Mouse (Mus musculus) forebrain, postnatal 0 days (tissue): ENCODE results near the gene Erfe. TPM values are rescaled to one million over a fixed set of nuclear protein-coding genes. Genes with fewer than 3 reads are reported as not detected.

Experiments
- ATAC-seq: fragments of 200-750 bp; cut with Nextera tagmentation; 2 replicates; pipeline ENCODE4 v1.8.0; 2017; ENCODE audit warnings: mild to moderate bottlenecking, moderate library complexity
- DNase-seq: peaks from one replicate; pipeline ENCODE4 v3.0.0-alpha.2; 2015
- H3K27ac ChIP-seq: fragments of 300-500 bp; sonication (generic); 2 replicates; pipeline ENCODE4 v1.5.1; 2014; ENCODE audit warnings: low read depth, mild to moderate bottlenecking, antibody characterized with exemption, low read length, moderate library complexity, mixed read lengths
- H3K27me3 ChIP-seq: fragments of 300-500 bp; sonication (generic); 2 replicates; pipeline ENCODE4 v1.6.1; 2014; ENCODE audit warnings: mild to moderate bottlenecking, low read length, mixed read lengths; ENCODE audit not compliant: insufficient read depth
- H3K36me3 ChIP-seq: fragments of 300-500 bp; sonication (generic); 2 replicates; pipeline ENCODE4 v1.6.1; 2014; ENCODE audit warnings: mild to moderate bottlenecking, moderate library complexity; ENCODE audit not compliant: insufficient read depth
- H3K4me1 ChIP-seq: fragments of 300-500 bp; sonication (generic); 2 replicates; pipeline ENCODE4 v1.6.1; 2014; ENCODE audit warnings: antibody characterized with exemption; ENCODE audit not compliant: insufficient read depth
- H3K4me2 ChIP-seq: fragments of 300-500 bp; sonication (generic); 2 replicates; pipeline ENCODE4 v1.6.1; 2014; ENCODE audit warnings: low read depth, mild to moderate bottlenecking, moderate library complexity
- H3K4me3 ChIP-seq: fragments of 300-500 bp; sonication (generic); 2 replicates; pipeline ENCODE4 v1.5.1; 2014; ENCODE audit warnings: low read depth, low read length, mixed read lengths
- H3K9ac ChIP-seq: fragments of 300-500 bp; sonication (generic); 2 replicates; pipeline ENCODE4 v1.6.1; 2014; ENCODE audit warnings: mild to moderate bottlenecking
- H3K9me3 ChIP-seq: fragments of 300-500 bp; sonication (generic); 2 replicates; pipeline ENCODE4 v1.6.1; 2016; ENCODE audit warnings: low read length
- CTCF ChIP-seq: sonication (generic); IDR thresholded peaks from 2 replicates; pipeline ENCODE4 v1.5.1; 2016; ENCODE audit warnings: antibody characterized with exemption, control low read depth, low read depth
- WGBS: fragments of 180-500 bp; shearing (Covaris S2); extraction: QIAGEN DNeasy Blood & Tissue Kit; methylation state at CpG from one replicate; pipeline ENCODE4 v1.1.7; 2014; 5-methylcytosine and 5-hydroxymethylcytosine counted together
- polyA plus RNA-seq: library from polyadenylated mRNA; unstranded; fragments of >200 nt; fragmentation: Nextera tagmentation; extraction: Ambion mirVana; gene quantifications from 2 replicates; pipeline ENCODE4 v1.2.1, GENCODE M21; 2015
- total RNA-seq: library from RNA; depleted of rRNA; stranded (reverse); fragments of >200 nt; gene quantifications from 2 replicates; pipeline ENCODE4 v1.2.3, GENCODE M21; 2014

Erfe gene
- total and polyA plus RNA-seq, 2 experiments from 2014 or later: 0.21 to 0.33 TPM

DNA sequence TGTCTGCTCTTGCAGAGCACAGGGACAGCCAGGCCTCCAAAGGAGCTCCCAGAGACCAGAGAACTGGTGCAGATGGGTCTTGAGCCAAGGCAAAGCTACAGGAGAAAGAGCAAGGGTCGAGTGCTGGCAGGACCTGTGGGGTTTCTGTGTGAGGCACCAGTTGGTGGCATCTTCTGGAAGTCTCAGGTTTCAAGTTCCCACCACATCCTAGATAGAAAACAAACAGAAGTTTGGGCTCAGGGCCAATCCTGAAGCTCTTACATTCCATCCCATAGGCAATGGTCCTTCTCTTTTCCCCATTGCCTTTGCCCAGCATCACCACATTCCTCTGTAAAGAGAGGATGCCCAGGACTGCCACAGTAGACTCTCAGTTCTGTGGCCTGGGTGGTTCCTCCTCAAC is 38.7 kb downstream of the Erfe start:
- H3K27ac ChIP-seq: no peak overlapping the region
- no peak overlapping the region for H3K4me3 ChIP-seq
- H3K27me3 ChIP-seq: no peaks in the 10 kb centered on the region
- TF ChIP-seq CTCF: no peak
- WGBS: 17% methylated on average over 1 of the region's 1 CpGs
- H3K36me3 ChIP-seq: no peaks in the 10 kb centered on the region
- DNase-seq (no peak), ATAC-seq (no peak)
- no peak overlapping the region for H3K4me2 ChIP-seq
- H3K9ac ChIP-seq: no peak overlapping the region
- no peaks in the 10 kb centered on the region for H3K4me1 ChIP-seq
- H3K9me3 ChIP-seq: no peaks in the 10 kb centered on the region

DNA sequence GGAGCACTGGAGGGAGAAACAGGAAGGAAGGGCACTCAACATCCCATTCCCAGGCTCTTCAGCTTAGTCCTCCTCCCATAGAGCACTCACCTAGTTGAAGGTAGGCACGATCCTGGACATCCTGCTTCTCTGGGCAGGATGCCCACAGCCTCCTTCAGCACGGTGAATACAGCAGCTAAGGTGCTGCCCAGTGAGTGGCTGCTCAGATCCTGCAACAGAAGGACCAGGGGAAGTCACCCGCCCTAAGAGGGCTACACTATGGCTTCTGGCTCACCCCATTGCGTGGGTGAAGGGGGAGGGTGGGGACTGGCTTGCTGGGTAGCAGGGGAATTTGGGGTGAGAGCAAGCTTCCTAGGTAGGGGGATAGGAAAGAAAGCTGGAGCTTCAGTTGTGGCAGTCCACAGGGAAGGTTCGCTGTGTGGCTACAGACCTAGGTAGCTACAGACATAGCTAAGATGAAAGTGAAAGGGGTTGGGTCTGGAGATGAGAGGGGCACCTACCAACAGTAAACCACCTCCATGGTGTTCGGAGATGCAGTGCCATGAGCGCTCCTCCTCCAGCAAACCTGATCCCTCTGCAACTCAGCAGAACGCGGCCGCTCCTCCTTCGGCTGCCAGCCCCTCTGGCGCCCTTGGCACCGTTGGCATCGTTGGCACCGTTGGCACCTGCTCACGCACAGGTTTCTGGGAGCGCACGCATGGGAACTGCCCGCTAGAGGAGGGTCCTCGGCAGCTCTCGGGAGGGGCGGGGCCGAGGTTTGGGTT is 39.4 kb downstream of the Erfe start:
- Histone ChIP-seq H3K36me3 (no peaks in the 10 kb centered on the region), H3K4me1 (no peaks in the 10 kb centered on the region), H3K9ac (no peak overlapping the region), H3K27me3 (no peaks in the 10 kb centered on the region), H3K9me3 (no peaks in the 10 kb centered on the region), H3K27ac (no peak overlapping the region), H3K4me2 (peak overlapping the region; percentile 13; the same call in 1 of the 2 replicates), H3K4me3 (no peak overlapping the region)
- DNase-seq: no peak
- 0 out of 2 replicates have a peak, but pooled peaks have one; percentile 16 for ATAC-seq
- 51% methylated on average over 23 of the region's 23 CpGs for WGBS
- no peak for TF ChIP-seq CTCF

DNA sequence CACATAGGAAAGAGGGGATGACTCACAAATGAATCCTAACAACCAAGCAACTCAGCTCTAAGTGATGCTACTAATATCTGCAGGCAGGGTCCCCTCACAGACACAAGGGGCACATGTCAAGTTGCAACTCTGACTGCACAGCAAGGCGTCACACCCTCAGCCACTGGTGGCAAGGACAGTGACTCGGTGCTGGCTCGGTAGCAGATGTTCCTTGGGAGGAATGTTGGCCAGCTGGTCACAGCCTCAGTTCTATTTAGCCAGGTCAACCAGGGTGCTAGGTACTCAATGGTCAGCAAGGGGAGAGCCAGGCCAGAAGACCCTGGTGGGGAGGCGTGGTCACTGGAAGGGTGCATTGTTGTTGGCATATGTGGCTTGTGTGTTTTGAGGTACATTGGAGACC is 41.6 kb downstream of the Erfe start:
- Histone ChIP-seq H3K9me3 (no peaks in the 10 kb centered on the region), H3K27ac (no peak overlapping the region), H3K4me3 (no peak overlapping the region), H3K4me1 (peaks cover 13% of the 10 kb centered on the region), H3K9ac (no peak overlapping the region), H3K4me2 (no peak overlapping the region), H3K36me3 (no peaks in the 10 kb centered on the region), H3K27me3 (no peaks in the 10 kb centered on the region)
- 94% methylated on average over 4 of the region's 4 CpGs for WGBS
- ATAC-seq (no peak), DNase-seq (no peak)
- TF ChIP-seq CTCF: no peak

DNA sequence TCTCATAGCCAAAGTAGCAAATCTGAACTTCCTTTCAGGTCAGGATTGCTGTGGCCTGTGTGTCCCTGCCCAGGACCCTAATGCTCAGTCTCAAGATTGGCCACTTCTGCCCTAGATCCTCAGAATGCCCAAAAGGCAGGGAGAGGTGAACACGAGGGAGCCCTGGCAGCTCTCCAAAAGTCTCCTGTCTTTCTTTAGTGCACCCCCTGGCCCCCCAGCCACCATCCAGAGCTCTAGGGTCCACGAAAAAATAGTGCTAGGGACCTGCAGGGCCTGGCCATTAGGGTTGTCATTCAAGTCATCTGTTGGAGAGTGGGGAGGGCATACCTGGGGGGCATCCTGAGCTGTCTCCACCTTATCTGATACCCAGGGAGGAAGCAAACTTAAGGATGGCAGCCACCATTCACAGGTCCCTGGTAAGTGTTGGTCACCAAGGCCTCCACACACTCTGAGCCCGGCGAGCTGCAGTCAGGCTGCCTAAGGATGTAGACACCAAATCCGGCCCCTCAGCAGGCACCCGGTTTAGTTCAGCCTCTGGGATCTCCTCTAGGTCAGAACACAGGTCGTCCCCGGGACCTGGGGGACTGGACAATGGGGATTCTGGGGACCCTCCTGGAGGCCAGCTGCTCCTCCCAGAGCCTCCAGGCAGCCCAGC is 45.5 kb downstream of the Erfe start:
- TF ChIP-seq CTCF: no peak
- ATAC-seq: no peak
- H3K27ac ChIP-seq: no peak overlapping the region

DNA sequence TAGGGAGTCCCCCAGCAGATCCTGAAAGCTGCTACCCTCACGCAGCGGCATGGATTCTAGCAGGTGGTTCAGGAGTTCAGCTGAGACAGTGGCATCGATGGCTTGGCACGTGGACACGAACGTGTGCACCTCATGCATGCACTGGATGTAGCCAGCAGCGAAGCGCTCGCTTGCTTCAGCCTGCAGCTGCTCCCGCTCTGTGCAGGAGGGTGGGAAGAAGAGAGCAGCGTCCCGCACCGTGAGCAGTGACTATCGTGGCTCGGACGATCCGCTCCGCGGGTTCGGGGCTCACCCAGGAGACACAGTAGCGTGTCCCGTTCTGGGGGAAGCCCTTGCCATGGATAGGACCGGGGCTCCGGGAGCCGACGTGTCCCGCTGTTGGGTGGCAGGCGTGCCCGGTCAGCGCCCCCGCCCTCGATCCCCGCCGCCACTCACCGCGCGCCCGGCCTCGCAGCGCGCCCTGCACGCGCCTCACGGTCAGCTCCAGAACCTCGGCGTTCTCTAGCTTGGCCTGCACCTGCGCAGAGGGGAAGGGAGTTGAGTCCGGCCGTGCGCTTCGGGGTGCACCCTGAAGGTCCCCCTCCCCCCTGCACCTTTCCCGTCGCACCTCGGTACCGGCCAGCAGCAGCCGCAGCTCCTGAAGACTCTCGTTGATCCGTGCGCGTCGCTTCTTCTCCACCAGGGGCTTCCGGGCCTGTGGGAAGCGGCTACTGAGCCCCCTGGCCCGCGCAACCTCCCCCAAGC is 46.2 kb downstream of the Erfe start:
- Histone ChIP-seq H3K4me2 (peak overlapping the region; percentile 69), H3K27ac (peak overlapping the region; percentile 78), H3K9me3 (no peaks in the 10 kb centered on the region), H3K4me1 (peaks cover 21% of the 10 kb centered on the region), H3K27me3 (no peaks in the 10 kb centered on the region), H3K4me3 (peak overlapping the region; percentile 61), H3K9ac (peak overlapping the region; percentile 87), H3K36me3 (no peaks in the 10 kb centered on the region)
- peak; percentile 63 for TF ChIP-seq CTCF
- ATAC-seq: peak; percentile 49
- peak; percentile 49 for DNase-seq
- WGBS: 4% methylated on average over 65 of the region's 65 CpGs

More for the DNA sequence above, 45.5 kb downstream of the Erfe start:
- no peak for DNase-seq
- peaks cover 21% of the 10 kb centered on the region for H3K4me1 ChIP-seq
- H3K4me3 ChIP-seq: peak overlapping the region; percentile 61
- 46% methylated on average over 8 of the region's 8 CpGs for WGBS
- no peaks in the 10 kb centered on the region for H3K27me3 ChIP-seq
- no peaks in the 10 kb centered on the region for H3K9me3 ChIP-seq
- H3K36me3 ChIP-seq: no peaks in the 10 kb centered on the region
- H3K9ac ChIP-seq: peak overlapping the region; percentile 87
- H3K4me2 ChIP-seq: peak overlapping the region; percentile 69

DNA sequence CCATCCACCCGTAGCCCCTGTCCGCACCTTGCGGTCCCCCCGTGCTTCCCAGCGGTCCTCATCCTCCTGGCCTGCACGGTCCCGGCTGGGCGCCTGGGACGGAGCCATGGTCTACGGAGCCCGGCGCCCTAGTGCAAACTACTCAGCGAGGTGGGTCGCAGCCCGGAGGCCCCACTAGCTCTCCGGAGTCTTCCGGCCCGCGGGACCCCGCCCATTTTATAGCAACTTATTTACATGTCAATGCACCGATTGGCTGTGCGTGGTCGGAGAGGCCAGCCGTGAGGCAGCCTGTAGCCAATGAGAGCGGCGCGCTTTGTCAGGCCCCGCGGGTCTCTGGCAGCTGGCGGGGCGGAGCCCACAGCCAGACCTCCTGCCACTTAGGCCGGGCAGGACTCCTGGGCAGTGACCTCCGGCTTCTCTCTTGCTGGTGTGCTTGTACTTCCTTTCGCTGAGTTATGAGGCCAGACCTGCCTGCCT is 46.8 kb downstream of the Erfe start:
- peak; percentile 97 for DNase-seq

More for the DNA sequence above, 46.8 kb downstream of the Erfe start:
- ATAC-seq: peak; percentile 93
- Histone ChIP-seq H3K9ac (peak overlapping the region; percentile 87), H3K4me1 (peaks cover 21% of the 10 kb centered on the region), H3K27ac (peak overlapping the region; percentile 78), H3K9me3 (no peaks in the 10 kb centered on the region), H3K36me3 (peaks cover 5% of the 10 kb centered on the region; the same call in 1 of the 2 replicates), H3K27me3 (no peaks in the 10 kb centered on the region), H3K4me2 (peak overlapping the region; percentile 69), H3K4me3 (peak overlapping the region; percentile 61)
- no peak for TF ChIP-seq CTCF
- 5% methylated on average over 34 of the region's 34 CpGs for WGBS
